Mouse (Mus musculus): ENCODE results near the gene Phf21a.
"Not testable (repeated sequence)": the region's sequence is repeated elsewhere in the genome, so short reads cannot be mapped to it uniquely, and the experiment has no call there.

The Phf21a gene

GRCm38 (mm10) chr2:92381901-92382588 is 289.1 kb downstream of the Phf21a start, which contains the start of gene 1700029I15Rik:
TSS of gene 1700029I15Rik (plus strand) at chr2:92382538.
- DNase-seq (ENCODE audit: low read depth) = no peak

- DNase-seq (ENCODE audit: low read depth) = no peak
Observed at GRCm38 (mm10) chr2:92382759-92383158, 289.8 kb downstream of the Phf21a start.

GRCm38 (mm10) chr2:92384101-92384500 is 291.2 kb downstream of the Phf21a start:
- DNase-seq (ENCODE audit: low read depth) = no peak

- DNase-seq (ENCODE audit: low read depth) = no peak
Observed at GRCm38 (mm10) chr2:92385113-92386051, 292.5 kb downstream of the Phf21a start.

GRCm38 (mm10) chr2:92386821-92387570 is 294.1 kb downstream of the Phf21a start:
- DNase-seq (ENCODE audit: low read depth) = no peak

GRCm38 (mm10) chr2:92387646-92388045 is 294.7 kb downstream of the Phf21a start:
- DNase-seq (ENCODE audit: low read depth) = no peak

GRCm38 (mm10) chr2:92388081-92388517 is 295.2 kb downstream of the Phf21a start:
- no peak for DNase-seq (ENCODE audit: low read depth)

GRCm38 (mm10) chr2:92388891-92389641 is 296.1 kb downstream of the Phf21a start:
- no peak for DNase-seq (ENCODE audit: low read depth)

- no peak for DNase-seq (ENCODE audit: low read depth)
Observed at GRCm38 (mm10) chr2:92389645-92390044, 296.7 kb downstream of the Phf21a start.

- DNase-seq (ENCODE audit: low read depth) = no peak
Observed at GRCm38 (mm10) chr2:92390206-92390930, 297.5 kb downstream of the Phf21a start.

- DNase-seq (ENCODE audit: low read depth) = no peak
Observed at GRCm38 (mm10) chr2:92391116-92391515, 298.2 kb downstream of the Phf21a start.

GRCm38 (mm10) chr2:92391703-92392317 is 298.9 kb downstream of the Phf21a start:
- DNase-seq (ENCODE audit: low read depth) = no peak

- DNase-seq (ENCODE audit: low read depth) = no peak
Observed at GRCm38 (mm10) chr2:92392318-92393264, 299.7 kb downstream of the Phf21a start.

GRCm38 (mm10) chr2:92395535-92395934 is 302.6 kb downstream of the Phf21a start:
- DNase-seq (ENCODE audit: low read depth) = no peak

GRCm38 (mm10) chr2:92397436-92397835 is 304.5 kb downstream of the Phf21a start:
- no peak for DNase-seq (ENCODE audit: low read depth)

GRCm38 (mm10) chr2:92399877-92400276 is 307.0 kb downstream of the Phf21a start:
- DNase-seq (ENCODE audit: low read depth) = not testable (repeated sequence)

GRCm38 (mm10) chr2:92400682-92401081 is 307.8 kb downstream of the Phf21a start:
- DNase-seq (ENCODE audit: low read depth) = no peak

- DNase-seq (ENCODE audit: low read depth) = no peak
Observed at GRCm38 (mm10) chr2:92401091-92401561, 308.2 kb downstream of the Phf21a start, which contains the start of gene Mapk8ip1. TSS of gene Mapk8ip1 (minus strand) at chr2:92401263.

Data from 416B (cell line).